Mouse (Mus musculus): ENCODE data around the gene Gm5089.
A peak's percentile ranks its signal among the peaks of the same experiment; 100 is the strongest.

Gm5089 gene

GRCm38 (mm10) chr14:122463734-122464341 is 12.9 kb upstream of the Gm5089 start:
- DNase-seq: peak; percentile 70 to 75

GRCm38 (mm10) chr14:122463080-122463691 is 12.3 kb upstream of the Gm5089 start:
- peak; percentile 69 to 71 for DNase-seq

GRCm38 (mm10) chr14:122462689-122463079 is 11.8 kb upstream of the Gm5089 start:
- peak; percentile 47 to 61 for DNase-seq

- DNase-seq: peak; percentile 63 to 69
Measured at GRCm38 (mm10) chr14:122461966-122462365, 11.1 kb upstream of the Gm5089 start.

- no peak for DNase-seq
Measured at GRCm38 (mm10) chr14:122461500-122461899, 10.6 kb upstream of the Gm5089 start.

GRCm38 (mm10) chr14:122460226-122460625 is 9.3 kb upstream of the Gm5089 start:
- peak in 1 of 2 experiments; percentile 50 for DNase-seq

- peak in 1 of 2 experiments; percentile 63 for DNase-seq
Measured at GRCm38 (mm10) chr14:122459776-122460175, 8.9 kb upstream of the Gm5089 start.

GRCm38 (mm10) chr14:122459332-122459731 is 8.4 kb upstream of the Gm5089 start:
- peak; percentile 46 to 64 for DNase-seq

GRCm38 (mm10) chr14:122455562-122455958 is 4.6 kb upstream of the Gm5089 start:
- no peak for DNase-seq

GRCm38 (mm10) chr14:122454901-122455561 is 4.1 kb upstream of the Gm5089 start:
- DNase-seq: peak; percentile 52 to 61

GRCm38 (mm10) chr14:122453996-122454738 is 3.3 kb upstream of the Gm5089 start:
- peak; percentile 58 to 66 for DNase-seq

- DNase-seq: peak; percentile 85 to 89
Measured at GRCm38 (mm10) chr14:122453388-122453995, 2.6 kb upstream of the Gm5089 start.

- DNase-seq: peak; percentile 38 to 60
Measured at GRCm38 (mm10) chr14:122452701-122453387, 1.9 kb upstream of the Gm5089 start.

- DNase-seq: peak; percentile 52 to 65
Measured at GRCm38 (mm10) chr14:122451551-122452145, 733 bp upstream of the Gm5089 start.

GRCm38 (mm10) chr14:122449601-122450495 is 1.1 kb downstream of the Gm5089 start:
- DNase-seq: peak; percentile 52 to 68

GRCm38 (mm10) chr14:122436850-122437249 is 14.1 kb downstream of the Gm5089 start:
- DNase-seq: no peak

GRCm38 (mm10) chr14:122434039-122434438 is 16.9 kb downstream of the Gm5089 start:
- no peak for DNase-seq

GRCm38 (mm10) chr14:122432558-122432957 is 18.4 kb downstream of the Gm5089 start:
- DNase-seq: no peak

- DNase-seq: no peak
Measured at GRCm38 (mm10) chr14:122427654-122428053, 23.3 kb downstream of the Gm5089 start.

GRCm38 (mm10) chr14:122427204-122427560 is 23.7 kb downstream of the Gm5089 start:
- DNase-seq: no peak

Measured in cerebellum, postnatal 14 days (tissue).